Mouse (Mus musculus): ENCODE measurements around the gene Hsh2d. TPM values are rescaled to one million over a fixed set of nuclear protein-coding genes. Genes with fewer than 3 reads are reported as not detected.

Hsh2d gene
- 10.6 TPM for polyA plus RNA-seq (2017; shearing (Covaris generic))

GRCm38 (mm10) chr8:72189417-72190214 lies at the start of gene Hsh2d:
TSS of gene Hsh2d (plus strand) at chr8:72189638.

GRCm38 (mm10) chr8:72160707-72161697 lies 28.4 kb upstream of the Hsh2d start, which contains the start of gene Rab8a:
TSS of gene Rab8a (plus strand) at chr8:72161200.

GRCm38 (mm10) chr8:72212751-72213150 lies 23.3 kb downstream of the Hsh2d start, which contains the start of gene Cib3:
TSS of gene Cib3 (minus strand) at chr8:72212837.

GRCm38 (mm10) chr8:72213536-72213935 lies 24.1 kb downstream of the Hsh2d start, which contains the start of gene Gm11034:
TSS of gene Gm11034 (minus strand) at chr8:72213636.

GRCm38 (mm10) chr8:72219541-72220363 lies 30.3 kb downstream of the Hsh2d start, which contains the start of gene Fam32a:
TSS of gene Fam32a (plus strand) at chr8:72219730.

GRCm38 (mm10) chr8:72239499-72240402 lies 50.3 kb downstream of the Hsh2d start, which contains the start of gene Ap1m1:
TSS of gene Ap1m1 (plus strand) at chr8:72240018.

Other genes with a start within 250 kb of the Hsh2d start
- 7.0 TPM for gene Zfp961, start 238.6 kb upstream of the Hsh2d start, polyA plus RNA-seq (2017; shearing (Covaris generic))
- gene Cyp4f18, start 180.0 kb upstream of the Hsh2d start, polyA plus RNA-seq (2017; shearing (Covaris generic)), result not detected
- gene Olfr372, start 148.4 kb upstream of the Hsh2d start, polyA plus RNA-seq (2017; shearing (Covaris generic)), result not detected
- 0.67 TPM for gene Olfr373, start 106.5 kb upstream of the Hsh2d start, polyA plus RNA-seq (2017; shearing (Covaris generic))
- gene Olfr374, start 82.6 kb upstream of the Hsh2d start, polyA plus RNA-seq (2017; shearing (Covaris generic)), result 0.05 TPM
- 449 TPM for gene Tpm4, start 54.7 kb upstream of the Hsh2d start, polyA plus RNA-seq (2017; shearing (Covaris generic))
- gene Rab8a, start 28.4 kb upstream of the Hsh2d start, polyA plus RNA-seq (2017; shearing (Covaris generic)), result 196 TPM
- 0.31 TPM for gene Cib3, start 23.2 kb downstream of the Hsh2d start, polyA plus RNA-seq (2017; shearing (Covaris generic))
- gene Gm11034, start 24.0 kb downstream of the Hsh2d start, polyA plus RNA-seq (2017; shearing (Covaris generic)), result not detected
- 76.8 TPM for gene Fam32a, start 30.1 kb downstream of the Hsh2d start, polyA plus RNA-seq (2017; shearing (Covaris generic))
- 131 TPM for gene Ap1m1, start 50.4 kb downstream of the Hsh2d start, polyA plus RNA-seq (2017; shearing (Covaris generic))
- gene Gm10282, start 115.6 kb downstream of the Hsh2d start, polyA plus RNA-seq (2017; shearing (Covaris generic)), result 2.4 TPM
- gene Klf2, start 129.4 kb downstream of the Hsh2d start, polyA plus RNA-seq (2017; shearing (Covaris generic)), result 1,004 TPM
- gene Eps15l1, start 231.8 kb downstream of the Hsh2d start, polyA plus RNA-seq (2017; shearing (Covaris generic)), result 40.9 TPM

Measured in effector memory CD4-positive, alpha-beta T cell, adult 5 months (primary cell).